Mouse (Mus musculus): ENCODE results near the gene Unc119.

Gene Unc119

DNA sequence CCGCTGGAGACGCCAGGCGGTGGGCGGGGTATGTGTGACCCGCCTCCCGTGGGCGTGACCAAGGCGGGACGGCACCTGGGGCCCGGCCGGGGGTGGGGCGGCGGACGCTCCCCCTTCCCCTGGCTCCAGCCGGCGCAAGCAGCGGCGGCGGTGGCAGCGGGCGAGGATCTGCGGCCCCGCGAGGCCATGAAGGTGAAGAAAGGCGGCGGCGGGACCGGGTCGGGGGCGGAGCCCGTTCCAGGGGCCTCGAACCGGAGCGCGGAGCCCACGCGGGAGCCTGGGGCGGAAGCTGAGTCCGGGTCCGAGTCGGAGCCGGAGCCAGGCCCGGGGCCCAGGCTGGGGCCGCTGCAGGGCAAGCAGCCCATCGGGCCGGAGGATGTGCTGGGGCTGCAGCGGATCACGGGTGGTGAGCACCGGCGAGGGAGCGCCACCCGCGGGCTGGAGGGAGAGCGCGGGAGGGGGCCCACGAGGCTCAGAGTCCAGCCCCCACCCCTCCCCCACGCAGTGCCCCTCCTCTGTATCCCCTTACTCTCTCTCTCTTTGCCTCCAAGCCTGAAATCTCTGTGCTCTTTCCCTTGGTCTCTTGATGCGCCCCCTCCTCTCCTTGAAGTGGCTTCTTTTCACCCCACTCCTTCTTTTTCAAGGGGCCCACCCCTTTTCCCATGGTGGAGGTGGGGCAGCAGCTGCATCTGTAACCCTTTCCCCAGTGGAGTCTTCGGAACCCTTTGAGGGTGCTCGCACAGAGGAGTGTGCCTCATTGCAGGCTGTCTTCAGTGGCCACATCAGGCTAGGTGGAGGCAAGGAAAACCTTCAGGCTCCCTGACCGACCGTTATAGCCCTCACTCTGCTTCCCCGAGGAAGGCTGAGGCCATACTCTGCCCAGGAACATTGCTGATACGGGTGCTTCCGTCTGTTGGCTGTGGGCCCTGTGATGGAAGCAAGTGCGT, at the start of gene Unc119:
Gene Unc119 (plus strand): TSS at position 102 of the 947 bp plus-strand sequence.
- peak; percentile 81 for DNase-seq (ENCODE audit: low spot score)

DNA sequence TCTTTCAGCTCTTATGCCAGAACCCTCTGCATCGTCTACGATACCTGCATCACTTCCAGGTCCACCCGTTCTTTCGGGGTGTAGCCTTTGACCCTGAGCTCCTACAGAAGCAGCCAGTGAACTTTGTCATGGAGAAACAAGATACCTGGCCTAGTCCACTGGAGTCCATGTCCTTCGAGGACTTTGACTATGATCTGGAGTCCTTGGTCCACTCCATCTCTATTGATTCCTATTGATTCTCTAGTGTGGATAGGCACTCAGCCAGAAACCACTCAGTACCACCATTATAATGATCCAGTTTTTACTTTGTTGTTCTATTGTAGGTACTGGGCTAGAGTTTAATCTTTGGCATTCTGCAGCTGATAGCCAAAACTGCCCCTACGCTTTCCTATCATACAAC, 48.7 kb upstream of the Unc119 start:
- DNase-seq (ENCODE audit: low spot score), result no peak

DNA sequence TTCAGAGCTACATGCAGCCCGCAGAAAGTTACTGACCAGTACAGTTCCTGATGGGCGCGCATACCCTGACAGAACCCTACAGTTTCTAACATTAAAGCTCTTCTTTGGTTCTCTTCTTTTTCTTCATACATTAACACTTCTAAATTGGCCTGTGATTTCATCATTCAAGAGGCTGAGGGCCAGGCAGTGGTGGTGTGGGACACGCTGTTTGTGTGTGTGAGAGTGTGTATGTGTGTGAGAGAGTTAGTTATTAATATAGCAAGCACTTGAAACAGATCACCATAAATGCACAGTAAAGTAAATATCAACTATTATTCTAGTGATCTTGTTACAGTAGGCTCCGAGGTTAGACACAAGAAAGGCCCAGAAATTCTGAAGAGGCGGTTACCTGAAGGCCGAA, 42.4 kb upstream of the Unc119 start:
- DNase-seq (ENCODE audit: low spot score), result no peak

DNA sequence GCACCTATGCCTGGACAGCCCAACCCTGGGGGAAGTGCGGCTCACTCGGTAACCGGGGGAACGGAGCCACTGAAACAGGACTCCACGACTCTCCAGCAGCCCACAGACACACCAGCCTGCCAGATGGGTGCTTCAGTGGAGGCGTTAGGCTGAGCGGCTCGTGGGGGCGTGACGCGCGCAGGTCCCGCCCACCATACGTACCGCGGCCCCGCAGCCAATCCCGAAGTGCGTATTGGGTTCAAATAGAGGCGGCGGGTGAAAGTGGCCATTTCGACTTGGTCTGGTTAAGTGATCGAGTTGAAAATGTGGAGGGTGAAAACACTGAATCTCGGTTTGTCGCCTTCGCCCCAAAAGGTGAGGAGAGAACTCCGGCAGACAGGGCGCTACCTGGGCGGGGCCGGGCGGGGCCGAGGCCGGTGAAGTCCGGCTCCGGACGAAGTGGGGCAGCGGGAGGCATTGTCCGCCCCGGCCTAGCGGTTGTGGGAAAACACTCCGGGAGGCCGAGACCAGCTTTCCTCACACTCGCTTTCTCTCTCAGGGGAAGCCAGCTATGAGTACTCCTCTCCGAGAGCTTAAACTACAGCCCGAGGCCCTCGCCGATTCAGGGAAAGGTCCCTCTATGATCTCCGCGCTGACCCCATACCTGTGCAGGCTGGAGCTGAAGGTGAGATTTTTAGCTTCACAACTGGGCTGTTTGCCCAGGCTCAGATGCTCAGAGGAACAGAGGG, 41.8 kb upstream of the Unc119 start, which contains the start of gene Spag5:
Gene Spag5 (plus strand): TSS at position 173 of the 728 bp plus-strand sequence.
- DNase-seq (ENCODE audit: low spot score), result peak; percentile 90

DNA sequence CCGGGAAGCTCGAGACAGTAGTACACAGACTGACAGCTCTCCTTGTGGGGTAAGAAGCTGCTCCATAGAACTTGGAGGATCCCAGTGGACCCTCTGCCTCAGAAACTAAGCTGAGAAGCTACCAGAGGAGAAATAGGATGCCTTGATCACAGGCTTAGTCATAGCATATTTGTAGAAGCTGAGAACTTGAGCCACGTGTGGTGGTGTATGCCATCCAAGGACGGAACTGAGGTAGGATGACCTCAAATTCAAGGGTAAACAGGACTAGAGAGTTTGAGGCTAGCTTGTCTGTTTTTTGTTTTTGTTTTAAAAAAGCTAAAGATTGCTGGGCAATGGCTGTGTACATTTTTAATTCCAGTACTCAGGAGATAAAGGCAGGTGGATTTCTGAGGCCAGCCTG, 38.0 kb upstream of the Unc119 start:
- no peak for DNase-seq (ENCODE audit: low spot score)

DNA sequence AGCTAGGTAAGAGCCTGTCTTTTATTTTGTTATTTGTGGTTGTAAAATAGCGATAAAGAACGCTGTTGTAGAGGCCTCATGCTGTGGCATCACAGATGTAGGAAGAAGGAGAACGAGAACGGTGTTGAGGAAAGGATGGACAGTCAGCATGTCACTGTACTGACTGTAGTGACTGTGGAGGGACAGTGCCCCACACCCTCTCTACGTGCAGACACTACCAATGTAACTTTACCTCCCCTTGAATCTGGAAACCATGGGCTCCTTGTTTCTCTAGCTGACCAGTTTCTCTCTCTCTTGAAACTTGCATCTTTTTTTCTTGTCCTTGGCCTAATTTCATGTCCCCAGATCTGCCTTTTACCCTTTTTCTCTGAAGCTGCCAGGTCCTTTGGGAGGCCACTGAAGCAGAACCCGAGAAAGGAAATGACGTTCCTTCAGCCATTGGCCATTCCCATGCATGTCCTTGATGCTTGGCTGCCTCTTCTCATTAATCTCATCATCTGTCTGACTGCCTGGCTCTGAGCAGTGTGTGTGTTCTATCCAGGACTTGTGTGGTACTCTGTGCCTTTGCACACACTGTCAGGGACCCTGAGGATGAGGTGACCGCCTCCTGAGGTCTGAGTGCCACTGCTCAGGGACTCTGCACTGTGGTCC, 32.3 kb upstream of the Unc119 start:
- no peak for DNase-seq (ENCODE audit: low spot score)

DNA sequence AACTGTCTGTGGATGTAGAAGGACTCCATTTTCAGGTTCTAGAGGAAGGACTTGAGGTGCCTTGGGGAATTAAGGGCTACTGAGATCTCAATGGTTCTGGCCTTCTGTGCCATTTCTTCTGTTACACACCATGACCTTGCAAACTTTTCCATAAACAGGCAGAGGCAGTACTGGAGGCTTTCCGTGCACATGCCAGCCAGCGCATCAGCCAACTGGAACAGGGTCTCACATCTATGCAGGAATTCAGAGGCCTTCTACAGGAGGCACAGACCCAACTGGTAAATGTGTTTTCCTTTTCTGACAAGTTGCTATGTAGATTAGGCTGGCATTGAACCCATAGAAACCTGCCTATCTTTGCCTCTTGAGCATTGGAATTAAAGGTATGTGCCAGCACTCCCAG, 29.6 kb upstream of the Unc119 start:
- no peak for DNase-seq (ENCODE audit: low spot score)

DNA sequence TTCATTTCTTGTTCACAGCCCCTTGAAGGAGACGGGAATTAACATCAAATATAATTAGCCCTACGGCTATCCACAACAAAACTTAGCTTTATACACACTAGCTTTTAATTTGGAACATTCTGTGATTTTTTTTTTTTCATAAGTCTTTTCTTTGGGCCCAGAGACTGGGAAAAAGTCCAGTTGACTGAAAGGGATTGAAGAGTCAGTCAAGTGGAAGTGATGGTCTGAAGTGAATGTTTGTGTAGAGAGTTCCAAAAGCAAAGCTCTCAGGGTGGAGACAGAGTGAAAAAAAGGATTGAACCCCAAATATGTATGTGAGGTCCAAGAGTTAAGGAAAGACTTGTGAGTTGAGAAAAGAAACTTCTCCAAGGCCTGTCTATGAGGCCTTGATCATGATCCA, 24.9 kb upstream of the Unc119 start:
- no peak for DNase-seq (ENCODE audit: low spot score)

DNA sequence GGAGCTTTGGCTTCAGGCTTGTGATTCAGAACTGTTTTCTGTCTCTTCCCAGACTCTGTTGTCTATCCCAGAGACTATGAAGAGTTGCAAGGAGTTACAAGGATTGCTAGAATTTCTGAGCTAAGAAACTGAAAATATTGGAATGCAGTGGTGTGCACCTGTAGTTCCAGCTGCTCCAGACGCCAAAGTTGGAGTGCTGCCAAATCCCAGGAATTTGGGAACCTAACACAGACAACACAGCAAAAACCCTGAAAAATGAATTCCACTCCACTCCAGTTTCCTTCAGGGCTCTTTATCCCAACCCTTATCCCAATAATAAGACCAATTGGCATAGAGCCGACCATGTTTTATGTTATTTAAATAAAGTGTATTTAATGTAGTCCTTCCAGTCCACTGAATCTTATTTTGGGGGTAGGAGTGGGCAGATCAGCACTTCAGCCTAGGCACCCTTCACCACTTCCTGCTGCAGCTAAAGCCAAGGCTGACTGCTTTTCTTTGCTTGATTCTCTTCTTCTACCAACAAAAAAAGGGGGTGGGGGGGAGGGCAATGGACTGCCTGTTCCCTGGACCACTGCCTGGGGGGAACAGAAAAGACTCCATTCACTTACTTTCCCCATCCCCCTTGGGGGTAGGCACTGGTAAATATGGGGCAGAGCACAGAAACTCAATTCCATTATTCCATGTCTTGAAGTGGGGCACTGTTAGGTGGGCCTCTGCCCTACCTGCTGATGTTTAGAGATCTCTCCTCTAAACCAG, 21.0 kb upstream of the Unc119 start:
- DNase-seq (ENCODE audit: low spot score), result no peak

DNA sequence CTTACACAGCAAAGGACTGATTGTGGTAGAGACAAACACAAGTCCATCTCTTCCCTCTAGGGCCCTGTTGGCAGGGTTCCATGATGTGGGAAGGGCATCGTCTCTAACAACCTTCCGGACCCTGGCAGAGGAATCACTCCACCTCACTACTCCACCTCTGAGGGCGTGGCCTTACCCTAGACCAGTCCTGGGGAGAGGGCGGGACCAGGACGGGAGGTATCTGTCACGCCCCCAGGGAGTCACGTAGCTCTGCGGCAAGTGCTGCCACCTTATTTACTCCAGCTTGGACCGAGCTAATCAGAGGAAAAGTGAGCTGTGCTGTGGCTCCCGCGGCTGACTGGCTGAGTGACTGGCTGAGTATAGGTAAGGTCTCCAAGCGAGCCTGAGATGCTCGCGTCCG, 20.4 kb upstream of the Unc119 start, which contains the start of gene Aldoc:
Gene Aldoc (plus strand): TSS at position 109 of the 400 bp plus-strand sequence.
- peak; percentile 93 for DNase-seq (ENCODE audit: low spot score)

DNA sequence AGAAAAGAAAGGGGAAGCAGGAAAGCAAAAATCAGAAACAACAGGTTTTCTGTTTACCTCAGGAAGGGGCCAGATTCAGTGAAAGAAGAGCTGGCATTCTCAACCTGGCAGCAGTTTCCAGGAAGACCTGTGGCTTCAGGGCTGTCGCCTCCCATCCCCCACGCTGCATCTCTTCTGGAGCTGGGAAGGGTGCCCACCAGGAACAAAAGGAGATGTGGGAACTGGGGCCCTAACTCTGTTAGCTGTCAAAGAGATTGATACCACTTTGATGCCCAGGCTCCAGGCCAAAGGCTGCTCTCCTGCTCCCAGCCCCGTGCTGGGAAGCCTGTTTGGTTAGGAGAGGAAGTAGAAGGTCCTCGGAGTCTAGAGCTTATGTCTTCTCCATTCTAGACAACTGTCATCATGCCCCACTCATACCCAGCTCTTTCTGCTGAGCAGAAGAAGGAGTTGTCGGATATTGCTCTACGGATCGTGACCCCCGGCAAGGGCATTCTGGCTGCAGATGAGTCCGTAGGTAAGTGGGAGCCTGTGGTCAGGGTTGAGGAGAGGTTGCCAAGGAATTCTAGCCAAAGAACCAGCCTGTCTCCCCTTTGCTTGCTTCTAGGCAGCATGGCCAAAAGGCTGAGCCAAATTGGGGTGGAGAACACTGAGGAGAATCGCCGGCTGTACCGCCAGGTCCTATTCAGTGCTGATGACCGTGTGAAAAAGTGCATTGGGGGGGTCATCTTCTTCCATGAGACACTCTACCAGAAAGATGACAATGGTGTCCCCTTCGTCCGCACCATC, 19.1 kb upstream of the Unc119 start:
- DNase-seq (ENCODE audit: low spot score), result no peak

DNA sequence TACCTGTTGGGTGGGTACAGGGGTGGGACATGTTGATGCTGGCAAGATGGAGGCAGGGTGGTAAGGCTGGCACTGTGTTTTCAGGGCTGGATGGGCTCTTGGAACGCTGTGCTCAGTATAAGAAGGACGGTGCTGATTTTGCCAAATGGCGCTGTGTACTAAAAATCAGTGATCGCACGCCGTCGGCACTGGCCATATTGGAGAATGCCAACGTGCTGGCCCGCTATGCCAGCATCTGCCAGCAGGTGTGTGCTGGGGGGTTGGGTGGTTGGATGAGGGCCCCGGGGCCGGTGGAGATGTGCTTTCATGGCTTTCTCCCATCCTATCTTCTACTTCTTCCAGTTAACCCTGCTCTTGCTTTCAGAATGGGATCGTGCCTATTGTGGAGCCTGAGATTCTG, 18.3 kb upstream of the Unc119 start:
- DNase-seq (ENCODE audit: low spot score), result no peak

DNA sequence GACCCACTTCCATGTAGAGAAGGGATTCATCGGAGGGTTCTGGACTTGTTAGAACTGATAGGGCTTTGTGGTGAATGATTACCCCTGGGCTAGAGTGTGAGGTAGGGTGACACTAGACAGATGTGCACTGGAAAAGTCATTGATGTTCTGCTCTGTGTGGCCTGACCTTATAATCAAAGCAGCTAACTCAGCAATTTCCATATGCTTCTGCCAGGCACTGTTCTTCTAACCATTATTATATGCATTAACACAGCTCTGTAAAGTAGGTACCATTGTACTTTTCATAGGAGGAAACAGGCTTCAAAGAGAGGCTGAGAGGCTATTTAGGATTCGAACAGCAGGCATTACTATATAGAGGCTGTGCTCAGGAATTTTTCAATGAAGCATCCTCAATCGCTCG, 16.1 kb upstream of the Unc119 start:
- no peak for DNase-seq (ENCODE audit: low spot score)

DNA sequence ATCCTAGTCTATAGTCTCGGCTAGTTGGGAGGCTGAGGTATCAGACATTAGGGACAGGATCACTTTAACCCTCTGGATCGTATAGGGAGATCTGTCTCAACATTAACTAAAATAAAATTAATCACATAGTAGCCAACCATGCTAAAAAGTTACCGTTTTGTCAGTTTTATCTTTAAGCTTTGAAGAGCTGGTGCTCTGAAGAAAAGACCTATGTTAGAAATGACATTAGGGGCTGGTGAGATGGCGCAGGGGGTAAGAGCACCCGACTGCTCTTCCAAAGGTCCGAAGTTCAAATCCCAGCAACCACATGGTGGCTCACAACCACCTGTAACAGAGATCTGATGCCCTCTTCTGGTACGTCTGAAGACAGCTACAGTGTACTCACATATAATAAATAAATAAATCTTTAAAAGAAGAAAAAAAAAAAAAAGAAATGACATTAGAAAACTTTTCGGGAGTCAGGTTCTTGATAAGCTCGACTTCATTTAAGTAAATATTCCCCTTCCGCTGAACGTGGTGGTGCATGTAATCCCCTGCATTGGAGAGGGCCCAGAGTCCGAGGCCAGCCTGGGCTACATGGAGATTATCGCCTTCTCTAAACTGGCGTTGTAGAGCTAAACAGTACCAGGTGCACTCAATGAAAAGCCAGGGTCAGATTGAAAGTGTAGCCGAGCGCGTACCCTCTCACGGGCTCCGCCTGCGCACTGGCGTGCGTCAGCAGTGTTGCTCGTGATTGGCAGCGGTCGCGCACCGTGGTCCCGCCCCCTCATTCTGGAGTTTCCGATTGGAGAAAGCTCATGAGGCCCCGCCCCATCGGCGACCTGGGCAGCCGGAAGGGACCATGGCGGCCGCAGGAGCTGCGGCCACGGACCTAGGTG, 15.4 kb upstream of the Unc119 start, which contains the start of gene Pigs:
Gene Pigs (plus strand): TSS at position 782 of the 878 bp plus-strand sequence.
- DNase-seq (ENCODE audit: low spot score), result peak; percentile 98

DNA sequence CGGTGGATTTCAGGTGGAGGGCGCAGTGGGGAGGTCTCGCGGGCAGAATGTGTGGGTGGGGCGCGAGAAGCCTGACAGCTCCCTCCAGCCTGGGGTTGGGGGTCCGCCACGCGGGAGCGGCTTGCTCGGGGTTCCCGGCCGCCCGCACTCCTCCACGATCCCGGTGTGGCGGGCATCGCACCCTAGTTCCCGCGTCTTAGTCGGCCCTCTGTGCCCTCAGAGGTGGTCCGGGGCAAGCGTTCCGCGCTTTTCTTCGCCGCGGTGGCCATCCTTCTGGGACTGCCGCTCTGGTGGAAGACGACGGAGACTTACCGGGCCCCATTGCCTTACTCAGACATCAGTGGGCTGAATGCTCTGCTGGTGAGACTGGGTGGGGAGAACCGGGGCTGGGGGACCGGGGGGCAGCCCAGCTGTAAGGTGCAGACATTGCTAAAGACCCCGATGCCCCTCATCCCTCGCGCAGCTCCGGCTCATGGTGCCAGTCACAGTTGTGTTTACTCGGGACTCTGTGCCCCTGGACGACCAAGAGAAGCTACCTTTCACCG, 14.7 kb upstream of the Unc119 start:
- DNase-seq (ENCODE audit: low spot score), result no peak

DNA sequence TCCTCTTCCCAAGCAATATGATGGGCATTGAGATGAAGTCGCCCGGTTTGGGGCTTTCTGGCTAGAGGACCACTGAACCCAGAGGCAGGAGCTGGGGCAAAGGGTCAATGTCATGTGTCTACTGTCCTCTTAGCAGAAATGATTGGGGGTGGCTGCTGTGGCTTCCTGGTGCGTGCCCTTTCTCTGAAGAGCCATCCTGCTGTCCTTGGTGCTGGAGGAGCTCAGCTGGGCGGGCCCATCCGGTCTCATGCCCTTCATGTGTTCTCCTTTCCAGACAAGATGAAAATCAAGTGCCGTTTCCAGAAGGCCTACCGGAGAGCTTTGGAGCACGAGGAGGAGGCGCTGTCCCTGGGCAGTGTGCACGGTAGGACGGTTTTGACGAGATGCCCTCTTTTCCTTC, 10.6 kb upstream of the Unc119 start:
- DNase-seq (ENCODE audit: low spot score), result no peak

DNA sequence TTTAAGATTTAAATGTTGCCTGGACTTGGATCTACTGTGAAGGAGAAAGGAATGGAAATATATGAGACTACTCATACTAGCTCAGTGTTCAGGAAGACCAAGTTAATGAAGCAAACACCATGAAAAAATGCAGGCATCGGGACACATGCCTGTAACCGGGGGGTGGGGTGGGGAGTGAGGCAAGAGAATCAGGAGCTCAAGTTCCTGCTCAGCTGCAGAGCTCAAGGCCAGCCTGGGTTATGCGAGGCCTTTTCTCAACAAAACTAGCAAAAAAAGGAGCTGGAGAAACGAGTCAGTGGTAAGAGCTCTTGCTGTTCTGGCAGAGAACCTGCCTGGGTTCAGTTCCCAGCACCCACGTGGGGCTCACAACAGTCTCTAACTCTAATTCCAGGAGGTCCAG, 9.3 kb upstream of the Unc119 start:
- no peak for DNase-seq (ENCODE audit: low spot score)

DNA sequence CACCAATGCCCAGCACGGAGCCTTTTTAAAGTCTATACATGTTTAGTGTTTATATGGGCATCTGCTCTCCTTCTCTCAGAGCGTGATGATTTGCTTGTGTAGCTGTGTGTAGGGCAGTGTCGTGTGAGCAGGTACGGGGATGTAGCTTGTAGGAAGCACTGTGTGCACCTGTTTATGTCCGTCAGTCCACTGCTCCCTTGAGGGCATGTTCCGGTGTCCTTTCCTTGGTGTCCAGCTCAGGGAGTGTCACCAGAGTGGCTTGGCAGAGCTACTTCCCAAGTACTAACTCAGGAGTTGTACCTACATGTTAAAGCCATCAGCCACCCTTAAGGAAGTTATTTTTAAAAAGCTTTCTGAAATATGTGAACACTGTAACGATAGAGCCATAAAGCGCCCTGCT, 6.2 kb upstream of the Unc119 start:
- DNase-seq (ENCODE audit: low spot score), result no peak

DNA sequence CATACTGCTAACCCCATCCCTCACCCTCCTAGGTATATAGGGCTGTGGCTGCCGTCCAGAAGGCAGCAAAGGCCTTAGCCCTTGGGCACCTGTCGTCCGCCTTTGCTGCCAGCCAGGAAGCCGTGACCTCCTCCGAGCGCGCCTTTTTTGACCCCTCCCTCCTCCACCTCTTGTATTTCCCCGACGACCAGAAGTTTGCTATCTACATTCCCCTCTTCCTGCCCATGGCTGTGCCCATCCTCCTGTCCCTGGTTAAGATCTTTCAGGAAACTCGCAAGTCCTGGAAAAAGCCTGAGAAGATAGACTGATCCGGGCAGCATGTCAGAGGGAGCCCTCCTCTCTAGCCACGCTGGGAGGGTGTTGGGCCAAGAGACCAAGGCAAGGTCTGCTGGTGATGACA, 1.6 kb upstream of the Unc119 start:
- no peak for DNase-seq (ENCODE audit: low spot score)
